Mouse (Mus musculus) retina, postnatal 1 day (tissue): ENCODE data around the gene Slc38a8.

Source experiments
- DNase-seq: peaks from one replicate; pipeline ENCODE4 v3.0.0-alpha.2; 2012

The Slc38a8 gene

GRCm38 (mm10) chr8:119436933-119437332 lies 64.6 kb downstream of the Slc38a8 start:
- peak; percentile 44 for DNase-seq

- no peak for DNase-seq
These were observed 65.2 kb downstream of the Slc38a8 start for GRCm38 (mm10) chr8:119436331-119436730.

- no peak for DNase-seq
These were observed 66.0 kb downstream of the Slc38a8 start for GRCm38 (mm10) chr8:119435527-119435926.

DNA sequence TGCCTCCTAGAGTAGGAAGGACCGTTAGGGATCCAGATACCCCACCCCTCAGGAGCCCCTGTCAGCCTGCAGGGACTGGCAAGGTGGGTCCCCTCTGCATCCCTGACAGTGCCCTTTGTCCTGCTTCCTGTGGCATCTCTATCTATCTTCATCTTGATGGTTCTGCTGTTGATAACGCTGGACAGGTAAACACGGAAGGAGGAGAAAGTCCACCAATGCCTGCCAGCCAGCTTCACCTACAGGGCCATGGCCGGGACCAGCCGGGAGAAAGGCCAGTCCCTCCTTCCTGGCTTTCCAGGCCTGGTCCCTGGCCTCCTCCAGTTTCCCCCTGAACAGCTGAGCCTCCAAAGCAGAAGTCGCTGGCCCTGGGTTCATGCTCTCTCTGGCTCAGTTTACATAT lies 66.9 kb downstream of the Slc38a8 start:
- no peak for DNase-seq

- no peak for DNase-seq
These were observed 67.8 kb downstream of the Slc38a8 start, which contains the start of gene Osgin1 for GRCm38 (mm10) chr8:119433582-119434174. Osgin1 (plus strand) TSS chr8:119434124.

DNA sequence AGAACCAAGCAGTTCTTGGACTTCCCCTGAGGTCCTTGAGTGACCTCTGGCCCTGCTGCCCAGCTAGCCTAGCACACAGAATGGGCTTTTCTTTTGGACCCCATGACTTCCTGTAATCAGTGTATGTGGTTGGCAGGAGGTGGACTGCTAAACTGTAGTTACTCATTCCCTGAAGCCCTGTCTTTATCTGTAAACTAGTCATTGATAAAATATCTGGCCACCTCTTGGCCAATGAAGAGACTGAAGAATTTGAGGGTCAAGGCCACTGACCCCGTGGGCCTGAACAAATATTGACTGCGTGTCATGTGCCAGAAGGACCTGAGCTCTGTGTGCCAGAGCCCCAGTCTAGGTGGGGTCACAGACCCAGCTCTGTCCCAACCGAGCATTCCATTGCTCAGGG lies 69.1 kb downstream of the Slc38a8 start:
- no peak for DNase-seq

DNA sequence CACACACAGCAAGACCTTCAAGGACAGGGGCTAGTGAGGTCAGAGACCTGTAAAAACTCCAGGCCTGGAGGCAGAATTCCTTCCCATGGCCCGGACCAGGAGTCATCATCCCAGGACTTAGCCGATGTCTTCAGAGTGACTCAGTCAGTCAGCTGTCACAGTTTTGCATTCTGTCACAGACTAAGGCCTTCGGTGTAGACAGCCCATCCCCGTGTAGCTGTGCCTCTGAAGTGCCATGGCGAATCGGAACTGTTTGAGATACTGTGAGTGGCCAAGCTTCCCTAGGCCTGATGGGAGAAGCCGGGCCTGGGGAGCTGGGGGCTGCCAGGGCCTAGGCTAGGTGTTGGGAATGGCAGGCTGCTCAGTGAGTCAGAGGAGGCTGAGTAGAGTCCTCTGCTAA lies 70.8 kb downstream of the Slc38a8 start:
- DNase-seq: no peak

GRCm38 (mm10) chr8:119430250-119430649 lies 71.2 kb downstream of the Slc38a8 start:
- DNase-seq: no peak
